Mouse (Mus musculus) cerebellum, adult 18-20 months (tissue): ENCODE measurements around the gene Rpl3l.

Source experiments
- DNase-seq, 2 experiments: peaks; one replicate each; pipeline ENCODE4 v3.0.0; 2021

The Rpl3l gene

GRCm38 (mm10) chr17:24743896-24744295 lies 16.3 kb downstream of the Rpl3l start:
- DNase-seq: no peak

DNA sequence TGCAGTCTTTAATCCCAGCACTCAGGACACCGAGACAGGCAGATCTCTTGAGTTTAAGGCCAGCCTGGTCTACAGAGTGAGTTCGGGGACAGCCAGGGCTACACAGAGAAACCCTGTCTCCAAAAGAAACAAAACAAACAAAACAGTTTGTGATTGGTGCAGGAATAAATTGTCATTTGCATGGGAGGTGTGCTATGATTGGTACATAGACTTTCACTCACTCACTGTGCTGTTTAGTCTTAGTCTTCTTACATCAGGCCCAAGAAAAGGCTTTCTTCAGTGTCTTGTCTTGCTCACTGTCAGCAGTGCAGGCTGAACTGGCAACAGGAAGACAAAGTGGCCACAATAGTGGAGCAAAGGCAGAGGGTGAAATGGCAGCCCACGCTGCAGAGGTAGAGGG lies 16.8 kb downstream of the Rpl3l start:
- no peak for DNase-seq

- peak; percentile 70 to 77 for DNase-seq
Observed at GRCm38 (mm10) chr17:24745526-24746497, 18.2 kb downstream of the Rpl3l start.

GRCm38 (mm10) chr17:24746986-24747385 lies 19.4 kb downstream of the Rpl3l start:
- no peak for DNase-seq

DNA sequence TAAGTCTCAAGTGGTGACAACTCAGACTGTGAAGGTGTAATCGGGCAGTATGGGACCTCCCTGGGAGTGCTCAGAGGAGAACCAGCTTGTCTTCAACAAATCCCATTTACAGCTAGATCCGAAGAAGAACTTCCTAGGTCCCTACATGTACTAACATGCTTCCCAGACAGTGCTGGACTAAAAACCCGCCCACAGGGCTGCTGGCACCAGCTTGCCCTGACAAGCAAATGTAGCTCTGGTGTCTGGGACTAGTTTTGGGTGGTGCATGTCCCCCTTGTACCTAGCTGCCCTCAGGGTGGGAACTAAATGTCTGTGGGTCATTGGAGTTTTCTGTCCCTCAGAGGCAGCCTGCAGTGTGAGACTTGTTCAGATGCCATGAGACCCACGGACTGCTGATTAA lies 23.9 kb downstream of the Rpl3l start:
- DNase-seq: no peak

DNA sequence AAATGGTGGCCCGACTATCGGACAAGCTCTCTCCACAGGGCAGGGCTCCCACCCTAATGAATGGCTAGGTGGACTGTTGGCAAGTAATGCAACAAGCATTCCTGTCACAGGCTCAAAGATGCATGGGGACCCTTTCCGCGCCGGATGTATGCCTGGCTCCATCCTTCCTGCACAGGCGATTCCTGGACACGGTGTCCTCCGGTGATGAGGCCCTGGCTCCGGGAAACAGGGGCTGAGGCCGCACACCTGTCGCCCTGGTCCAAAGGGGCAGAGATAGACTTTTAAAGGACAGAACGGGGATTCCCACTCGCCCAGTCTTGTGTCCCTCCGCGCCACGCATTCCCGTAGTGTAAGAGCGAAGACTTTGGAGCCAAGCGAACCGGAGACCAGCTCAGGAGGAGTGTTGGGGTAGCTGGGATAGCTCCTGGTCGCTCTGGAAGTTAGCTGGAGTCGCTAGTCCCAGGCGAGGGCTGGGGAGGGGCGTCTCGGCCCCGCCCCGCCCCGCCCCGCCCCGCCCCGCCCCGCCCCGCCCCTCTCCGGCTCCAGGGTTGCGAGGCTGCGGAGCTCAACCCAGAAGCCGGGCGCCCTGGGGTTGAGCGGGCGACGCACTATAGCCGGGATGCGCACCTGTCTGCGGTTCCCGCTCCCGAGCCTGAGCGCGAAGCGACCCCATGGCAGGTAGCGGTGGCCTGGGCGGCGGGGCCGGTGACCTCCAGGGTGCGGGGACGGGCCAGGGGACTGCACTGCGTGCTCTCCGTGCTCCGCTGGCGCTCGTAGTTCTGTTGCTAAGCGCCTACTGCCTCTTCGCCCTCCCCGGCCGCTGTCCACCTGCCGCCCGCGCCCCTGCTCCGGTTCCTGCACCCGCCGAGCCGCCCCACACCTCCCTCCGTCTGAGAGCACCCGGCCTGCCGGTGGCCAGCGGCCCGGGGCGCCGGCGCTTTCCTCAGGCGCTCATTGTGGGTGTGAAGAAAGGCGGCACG lies 25.1 kb downstream of the Rpl3l start, which contains the start of gene Hs3st6:
Gene Hs3st6 (plus strand): TSS at position 574 of the 980 bp plus-strand sequence.
- no peak for DNase-seq

DNA sequence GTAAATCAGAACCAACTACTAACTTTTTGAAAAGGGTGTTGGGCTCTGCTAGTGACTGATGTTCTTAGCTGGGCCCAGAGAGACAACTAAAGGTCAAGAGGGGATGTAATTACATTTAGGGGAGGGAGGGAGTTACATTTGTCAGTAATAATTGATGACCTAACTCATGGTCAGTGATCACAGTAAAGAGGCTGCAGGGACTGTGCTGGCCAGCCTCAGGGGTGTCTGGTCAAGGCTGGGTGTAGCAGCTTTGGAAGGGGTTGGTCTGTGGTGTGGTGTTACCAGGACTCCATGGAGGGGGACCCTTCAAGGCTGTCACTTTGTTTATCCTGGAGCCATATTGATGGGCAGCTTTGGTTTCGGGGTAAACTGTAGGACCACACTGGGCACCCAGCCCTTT lies 29.8 kb downstream of the Rpl3l start:
- DNase-seq: no peak

- no peak for DNase-seq
Observed at GRCm38 (mm10) chr17:24761121-24761520, 33.5 kb downstream of the Rpl3l start.

DNA sequence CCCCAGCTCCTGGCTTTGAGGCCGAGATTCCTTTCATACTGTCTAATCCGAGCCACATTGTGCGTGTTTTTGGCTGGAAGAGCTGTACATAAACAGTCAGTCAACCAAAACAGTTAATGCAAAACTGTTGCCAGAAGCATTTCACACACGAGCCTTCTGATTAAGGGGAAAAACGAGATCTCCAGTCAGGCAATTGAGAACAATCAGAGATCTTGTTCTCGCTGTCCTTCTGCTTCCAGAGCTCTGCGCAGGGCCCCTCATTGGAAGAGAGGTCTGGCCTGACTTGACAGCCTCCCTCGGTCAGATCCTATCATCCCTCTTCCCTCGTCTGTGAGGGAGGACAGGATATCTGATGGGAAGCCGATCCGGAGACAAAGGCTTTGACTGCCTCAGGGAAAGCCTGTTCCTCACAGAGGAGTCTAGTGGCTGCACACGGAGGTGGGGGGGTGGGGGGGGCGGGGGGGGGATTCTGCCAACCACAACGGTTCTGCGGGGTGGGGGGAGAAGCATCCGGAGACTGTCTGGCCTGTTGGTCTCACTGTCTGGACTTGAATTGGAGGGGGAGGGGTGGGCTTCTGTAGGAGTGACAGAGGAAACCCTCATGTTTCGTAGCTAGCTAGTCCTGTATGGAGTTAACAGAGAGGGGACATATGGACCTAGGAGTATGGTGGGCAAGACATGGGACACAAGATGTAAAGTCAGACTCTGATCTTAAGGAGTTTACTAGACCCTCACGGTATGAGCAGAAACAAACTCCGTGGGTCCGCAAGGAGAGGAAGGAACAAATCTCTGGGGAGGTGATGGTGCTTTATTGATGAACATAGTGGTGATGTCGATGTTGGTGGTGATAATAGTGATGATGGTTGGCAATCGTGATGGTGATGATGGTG lies 37.6 kb downstream of the Rpl3l start:
- no peak for DNase-seq

GRCm38 (mm10) chr17:24766266-24766875 lies 38.8 kb downstream of the Rpl3l start:
- no peak for DNase-seq

- no peak for DNase-seq
Observed at GRCm38 (mm10) chr17:24769146-24769545, 41.5 kb downstream of the Rpl3l start.

- no peak for DNase-seq
Observed at GRCm38 (mm10) chr17:24773241-24773640, 45.6 kb downstream of the Rpl3l start.

- no peak for DNase-seq
Observed at GRCm38 (mm10) chr17:24775173-24775572, 47.6 kb downstream of the Rpl3l start.

GRCm38 (mm10) chr17:24777073-24777472 lies 49.5 kb downstream of the Rpl3l start:
- no peak for DNase-seq

DNA sequence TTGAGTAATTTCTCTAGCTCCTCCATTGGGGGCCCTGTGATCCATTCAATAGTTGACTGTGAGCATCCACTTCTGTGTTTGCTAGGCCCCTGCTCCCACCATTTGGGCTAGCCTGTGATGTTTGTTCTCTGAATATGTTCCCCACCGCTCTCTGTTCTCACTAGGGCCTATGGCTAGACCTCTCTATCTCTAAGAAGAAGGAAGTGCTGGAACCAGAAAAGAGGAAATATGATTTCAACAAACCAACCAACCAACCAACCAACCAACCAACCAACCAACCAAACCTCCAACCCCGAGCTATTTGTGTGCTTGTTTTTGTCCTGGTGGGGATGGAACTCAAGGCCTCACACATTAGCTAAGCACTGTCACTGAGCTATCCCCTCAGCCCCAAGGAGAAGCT lies 53.2 kb downstream of the Rpl3l start:
- no peak for DNase-seq
